Mouse (Mus musculus): ENCODE data around the gene Frmpd3. TPM values are rescaled to one million over a fixed set of nuclear protein-coding genes. Genes with fewer than 3 reads are reported as not detected.
"Not testable (repeated sequence)": the region's sequence is repeated elsewhere in the genome, so short reads cannot be mapped to it uniquely, and the experiment has no call there.

The Frmpd3 gene
- total RNA-seq (2021), result not detected

DNA sequence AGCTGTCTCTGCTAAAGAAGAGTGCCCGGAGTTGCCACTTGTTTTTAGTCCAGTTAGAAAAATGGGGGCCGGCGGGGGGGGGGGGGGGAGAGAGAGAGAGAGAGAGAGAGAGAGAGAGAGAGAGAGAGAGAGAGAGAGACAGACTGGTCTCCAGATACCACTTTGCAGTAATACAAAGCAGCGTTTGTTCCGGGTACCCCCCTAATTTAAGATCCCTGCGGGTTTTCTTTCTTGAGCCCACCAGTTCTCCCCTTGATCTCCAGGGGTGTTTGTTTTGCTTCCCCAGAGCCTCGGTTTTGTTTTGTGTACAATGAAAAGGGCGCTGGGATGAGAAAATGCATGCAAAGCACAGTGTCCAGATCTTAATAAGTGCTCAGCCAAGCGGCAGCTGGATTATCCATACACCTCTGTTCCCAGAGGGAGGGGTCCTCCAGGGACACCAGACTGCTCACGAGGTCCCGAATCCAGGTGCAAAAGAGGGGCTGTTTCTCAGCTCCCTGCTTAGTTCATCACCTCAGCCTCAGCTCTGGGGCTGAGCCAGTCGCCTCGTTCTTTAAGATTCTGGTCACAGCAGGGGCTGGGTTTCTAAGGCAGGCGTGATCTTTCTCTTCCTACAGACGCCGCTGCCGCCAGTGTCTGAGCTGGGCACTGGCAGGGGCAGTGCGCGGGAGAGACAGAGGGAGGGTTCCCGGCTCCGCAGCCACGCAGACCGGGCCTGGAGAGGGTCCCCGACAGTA is at the start of gene Frmpd3:
Frmpd3 (plus strand) TSS at position 608 of the 737 bp plus-strand sequence.
- DNase-seq, result peak in 1 of 2 experiments; percentile 0
- intact Hi-C loops (cut with DNase I), result no loop called here

DNA sequence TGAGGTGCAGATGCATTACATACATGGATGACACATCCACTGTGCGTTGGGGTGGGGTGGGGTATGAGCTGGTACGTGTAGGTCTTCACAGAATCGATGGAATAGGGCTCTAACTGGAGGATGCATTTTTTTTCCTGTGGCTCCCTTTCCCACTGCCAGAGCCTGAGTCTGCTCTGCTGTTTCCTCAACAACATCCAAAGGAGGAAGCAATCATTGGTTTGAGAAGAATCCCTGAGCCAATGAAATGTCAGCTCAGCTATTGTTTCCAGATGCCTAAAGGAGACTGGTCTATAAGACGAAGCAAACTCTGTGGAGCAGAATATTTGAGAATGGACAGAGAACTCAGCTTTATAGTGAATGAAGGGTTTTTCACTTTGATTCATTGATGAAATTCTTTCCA is 38.3 kb upstream of the Frmpd3 start:
- no peak for DNase-seq
- intact Hi-C loops (cut with DNase I), result no loop called here

- intact Hi-C loops (cut with DNase I), result no loop called here
- DNase-seq, result no peak
Observed at GRCm38 (mm10) chrX:140305652-140306051, 36.4 kb upstream of the Frmpd3 start.

- intact Hi-C loops (cut with DNase I), result no loop called here
- DNase-seq, result no peak
Observed at GRCm38 (mm10) chrX:140317931-140318330, 24.1 kb upstream of the Frmpd3 start.

- intact Hi-C loops (cut with DNase I), result no loop called here
Observed at GRCm38 (mm10) chrX:140319131-140319530, 22.9 kb upstream of the Frmpd3 start.

DNA sequence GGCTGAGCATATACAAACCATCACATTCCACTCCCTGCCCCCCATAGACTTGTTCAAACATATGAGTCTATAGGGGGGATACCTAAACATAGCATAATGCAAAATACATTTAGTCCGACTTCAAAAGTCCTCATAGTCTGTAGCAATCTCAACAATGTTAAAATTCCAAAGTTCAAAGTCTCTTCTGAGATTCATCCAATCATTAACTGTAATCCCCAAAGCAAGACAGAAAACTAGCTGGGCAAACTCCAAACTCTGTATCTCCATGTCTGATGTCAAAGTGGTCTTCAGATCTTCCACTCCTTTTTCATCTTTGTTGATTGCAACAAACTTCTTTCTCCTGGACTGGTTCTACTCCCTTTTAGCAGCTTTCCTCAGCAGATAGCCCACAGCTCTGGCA is 21.4 kb upstream of the Frmpd3 start:
- intact Hi-C loops (cut with DNase I); DNase-seq: not testable (repeated sequence)

More at GRCm38 (mm10) chrX:140319131-140319530, 22.9 kb upstream of the Frmpd3 start:
- no peak for DNase-seq

GRCm38 (mm10) chrX:140342393-140343163 is 515 bp downstream of the Frmpd3 start:
- no peak for DNase-seq
- intact Hi-C loops (cut with DNase I), result no loop called here

- DNase-seq, result no peak
- intact Hi-C loops (cut with DNase I), result no loop called here
Observed at GRCm38 (mm10) chrX:140375628-140376027, 33.6 kb downstream of the Frmpd3 start.

DNA sequence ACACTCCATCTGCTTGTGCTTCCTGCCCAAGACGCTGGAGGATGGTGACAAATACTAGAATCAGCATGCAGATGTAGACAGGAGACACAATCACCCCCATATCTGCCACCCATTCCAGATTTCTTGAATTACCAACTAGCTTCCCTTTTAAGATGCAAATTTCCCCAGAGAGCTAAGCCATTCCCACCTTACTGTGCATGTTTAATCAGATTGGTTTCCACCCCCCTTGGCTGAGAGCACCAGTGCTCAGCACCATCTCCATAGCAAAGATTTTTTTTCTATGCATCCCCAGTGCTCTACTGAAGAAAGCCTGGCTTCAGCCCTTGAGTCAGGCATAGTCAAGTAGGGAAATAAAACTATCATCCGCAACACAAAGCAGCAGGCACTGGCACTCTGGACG is 57.9 kb downstream of the Frmpd3 start:
- DNase-seq, result no peak
- intact Hi-C loops (cut with DNase I), result no loop called here

DNA sequence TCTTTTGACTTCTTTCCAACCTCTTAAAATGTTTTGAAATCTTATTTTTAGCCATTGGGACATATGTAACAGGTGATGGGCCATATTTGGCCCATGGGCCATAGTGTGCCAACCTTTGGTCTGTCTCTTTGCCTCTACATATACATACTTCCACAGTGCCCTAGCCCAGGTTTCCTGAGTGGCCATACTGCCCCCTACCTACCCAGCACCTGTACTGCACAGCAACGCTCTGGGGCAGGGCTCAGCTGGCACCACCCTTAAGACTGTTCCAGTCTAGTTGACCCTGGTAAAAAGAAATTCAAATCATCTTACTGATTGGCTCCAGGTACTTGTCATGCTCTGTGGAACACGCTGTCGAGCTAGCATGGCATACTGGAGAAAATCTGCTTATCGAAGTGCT is 60.8 kb downstream of the Frmpd3 start:
- DNase-seq, result no peak
- intact Hi-C loops (cut with DNase I), result no loop called here

- intact Hi-C loops (cut with DNase I), result no loop called here
- no peak for DNase-seq
Observed at GRCm38 (mm10) chrX:140406079-140406478, 64.0 kb downstream of the Frmpd3 start.

GRCm38 (mm10) chrX:140406501-140406900 is 64.4 kb downstream of the Frmpd3 start:
- intact Hi-C loops (cut with DNase I), result no loop called here
- DNase-seq, result no peak

DNA sequence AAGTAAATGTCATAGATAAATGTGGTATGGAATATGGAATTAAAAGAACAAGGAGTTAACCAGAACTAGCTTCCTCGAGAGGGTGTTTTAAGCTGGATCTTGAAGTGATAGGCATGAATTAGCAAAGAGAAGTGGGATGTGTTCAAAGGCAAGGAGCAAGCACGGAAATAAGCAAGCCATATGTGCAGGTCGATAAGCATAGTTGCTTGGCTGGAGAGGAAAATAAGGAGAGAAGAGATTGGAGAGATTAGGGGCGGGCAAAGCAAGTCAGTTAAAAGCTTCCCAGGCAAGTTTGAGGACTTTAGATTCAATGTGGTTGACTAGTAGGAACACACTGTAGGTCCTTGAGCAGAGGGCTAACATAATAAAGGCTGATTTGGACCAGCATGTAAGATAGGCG is 65.5 kb downstream of the Frmpd3 start:
- DNase-seq, result no peak
- intact Hi-C loops (cut with DNase I), result no loop called here

DNA sequence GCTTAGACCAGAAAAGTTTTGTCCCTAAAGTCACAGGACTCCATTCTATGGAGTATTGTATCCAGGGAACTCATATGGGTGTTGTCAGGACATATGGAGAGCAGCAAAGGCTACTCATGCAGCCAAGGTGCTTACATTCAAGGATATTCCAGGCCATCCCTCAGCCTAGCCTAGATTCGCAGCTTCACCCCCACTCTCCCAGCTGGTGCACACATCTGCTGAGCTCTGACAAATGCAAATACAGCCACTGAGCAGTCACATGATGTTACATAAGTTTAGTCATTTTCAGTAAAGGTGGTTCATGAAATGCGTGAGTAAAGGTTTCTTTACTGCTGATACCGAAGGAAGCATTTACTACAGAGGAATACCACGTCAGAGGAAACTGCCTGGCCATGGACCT is 76.4 kb downstream of the Frmpd3 start:
- intact Hi-C loops (cut with DNase I), result loop anchor here (10.0 kb wide), 1 partner anchor 186 kb away; the partner anchor contains the start of gene Tsc22d3
- no peak for DNase-seq

DNA sequence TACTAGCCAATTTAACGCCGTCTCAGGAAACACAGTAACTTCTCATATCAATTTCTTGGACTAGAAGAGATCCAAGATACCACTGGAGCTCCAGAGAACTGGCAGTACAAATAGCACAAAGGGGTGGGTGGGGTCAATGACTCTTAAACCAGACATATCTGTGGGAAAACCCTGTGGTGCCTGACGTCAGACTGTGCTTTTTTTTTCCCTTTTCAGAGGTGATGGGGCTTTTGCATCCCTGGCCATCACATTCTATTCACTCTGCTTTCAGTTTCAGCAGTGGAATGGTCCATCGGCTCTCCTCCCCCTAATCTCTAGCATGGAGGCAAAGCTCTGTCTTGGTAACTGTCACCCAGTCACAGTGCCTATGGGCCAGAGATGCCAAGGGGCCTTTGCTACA is 85.1 kb downstream of the Frmpd3 start:
- intact Hi-C loops (cut with DNase I), result no loop called here

GRCm38 (mm10) chrX:140428252-140428651 is 86.2 kb downstream of the Frmpd3 start:
- DNase-seq, result no peak
- intact Hi-C loops (cut with DNase I), result no loop called here

More for the DNA sequence above, 85.1 kb downstream of the Frmpd3 start:
- DNase-seq, result no peak

DNA sequence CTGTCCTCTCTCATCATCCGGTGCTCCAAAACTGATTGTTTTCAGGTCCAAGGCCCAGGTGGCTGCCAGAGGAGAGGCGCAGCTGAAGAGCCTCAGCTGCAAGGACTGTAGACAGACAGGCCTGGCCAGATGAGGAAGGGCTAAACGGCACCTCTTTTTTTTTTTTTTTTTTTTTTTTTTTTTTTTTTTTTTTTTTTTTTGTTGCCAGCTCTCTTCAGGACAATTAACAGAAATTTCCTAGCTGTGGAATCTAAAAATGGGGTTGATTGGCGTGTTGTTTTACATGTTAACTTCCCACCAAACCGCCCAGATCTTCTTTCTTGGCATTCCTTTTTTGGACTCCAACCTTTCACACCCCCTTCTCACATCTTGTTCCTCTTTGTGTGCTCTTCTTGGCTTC is 87.9 kb downstream of the Frmpd3 start:
- intact Hi-C loops (cut with DNase I), result no loop called here
- DNase-seq, result no peak

- intact Hi-C loops (cut with DNase I), result no loop called here
- DNase-seq, result peak; percentile 3 to 14
Observed at GRCm38 (mm10) chrX:140430506-140430905, 88.4 kb downstream of the Frmpd3 start.

GRCm38 (mm10) chrX:140431981-140432380 is 89.9 kb downstream of the Frmpd3 start:
- DNase-seq, result no peak
- intact Hi-C loops (cut with DNase I), result no loop called here

GRCm38 (mm10) chrX:140432786-140433185 is 90.7 kb downstream of the Frmpd3 start:
- intact Hi-C loops (cut with DNase I), result no loop called here
- no peak for DNase-seq

DNA sequence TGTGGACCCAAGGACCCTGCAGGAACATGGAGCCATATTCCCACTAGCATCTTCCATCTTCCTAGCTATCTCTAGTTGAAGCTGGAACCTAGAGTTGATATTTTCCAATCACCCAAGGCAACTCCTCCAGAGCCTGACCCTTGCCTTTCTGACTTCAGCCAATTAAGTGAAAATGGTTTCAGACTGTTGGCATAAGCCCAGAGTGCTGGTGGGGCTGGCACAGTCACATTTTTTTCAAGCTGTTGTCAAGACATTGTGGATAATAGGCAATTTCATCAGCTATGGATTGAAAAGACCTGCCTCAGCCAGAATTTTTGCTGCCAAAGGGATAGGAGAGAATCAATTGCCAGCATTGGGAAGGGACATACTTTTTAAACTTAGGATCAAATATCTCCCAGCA is 95.8 kb downstream of the Frmpd3 start:
- DNase-seq, result no peak
- intact Hi-C loops (cut with DNase I), result no loop called here

DNA sequence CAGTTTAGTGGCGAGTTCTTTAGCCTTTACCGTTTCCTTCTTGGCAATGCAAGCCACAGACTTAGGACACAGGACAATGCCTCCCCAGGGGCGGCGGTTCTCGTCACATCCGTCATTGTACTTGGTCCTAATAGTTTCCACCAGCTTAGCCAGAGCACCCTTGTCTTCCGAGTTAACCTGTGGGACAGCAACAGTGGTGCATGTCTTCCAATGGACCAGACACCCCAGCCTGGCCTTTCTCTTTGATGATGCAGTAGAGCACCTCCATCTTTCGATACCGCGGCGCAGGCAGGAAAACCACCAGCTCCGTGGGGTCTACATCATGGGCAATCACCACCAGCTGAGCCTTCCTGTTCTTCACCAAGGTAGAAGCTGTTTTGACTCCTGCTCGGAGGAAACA is 103.5 kb downstream of the Frmpd3 start:
- intact Hi-C loops (cut with DNase I), result no loop called here
- DNase-seq, result peak in 1 of 2 experiments; percentile 3

Measured in heart, postnatal 10 days (tissue).